Mouse (Mus musculus): ENCODE measurements around the gene Vmn2r104.

Vmn2r104 gene

DNA sequence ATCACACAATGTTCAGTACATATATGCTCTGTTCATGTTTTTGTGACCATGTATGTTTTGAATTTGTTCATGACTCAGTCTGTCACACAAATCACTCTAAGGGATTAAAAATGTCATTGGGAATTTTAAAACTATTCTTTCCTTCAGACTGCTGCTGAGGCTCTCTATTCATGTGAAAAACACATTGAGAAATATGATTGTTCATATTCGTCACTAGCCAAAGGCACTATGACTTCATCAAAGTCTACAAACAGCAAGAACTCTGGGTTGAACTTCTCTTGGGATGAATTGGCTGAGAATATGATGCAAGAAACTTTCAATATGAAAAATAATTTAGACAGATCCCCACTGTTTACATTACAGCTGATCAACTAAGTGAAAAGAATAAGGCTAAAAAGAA, at the start of gene Vmn2r104:
Vmn2r104 (minus strand) TSS at position 101 of the 400 bp plus-strand sequence.
- no peak for DNase-seq

DNA sequence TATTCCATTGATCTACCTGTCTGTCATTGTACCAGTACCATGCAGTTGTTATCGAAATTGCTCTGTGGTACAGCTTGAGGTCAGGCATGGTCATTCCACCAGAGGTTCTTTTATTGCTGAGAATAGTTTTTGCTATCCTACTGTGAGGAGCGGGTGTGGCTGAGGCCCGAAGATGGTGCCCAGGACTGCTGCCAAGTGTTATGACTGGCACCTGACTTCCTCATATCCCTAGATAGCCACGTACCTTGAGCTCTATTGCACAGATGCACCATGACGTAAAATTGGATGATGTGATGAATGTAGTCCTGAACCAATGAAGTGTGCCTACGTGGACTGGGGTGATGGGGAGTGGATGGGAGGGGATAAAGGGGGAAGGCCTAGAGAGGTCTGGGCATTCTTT, 26.0 kb upstream of the Vmn2r104 start:
- DNase-seq: no peak

DNA sequence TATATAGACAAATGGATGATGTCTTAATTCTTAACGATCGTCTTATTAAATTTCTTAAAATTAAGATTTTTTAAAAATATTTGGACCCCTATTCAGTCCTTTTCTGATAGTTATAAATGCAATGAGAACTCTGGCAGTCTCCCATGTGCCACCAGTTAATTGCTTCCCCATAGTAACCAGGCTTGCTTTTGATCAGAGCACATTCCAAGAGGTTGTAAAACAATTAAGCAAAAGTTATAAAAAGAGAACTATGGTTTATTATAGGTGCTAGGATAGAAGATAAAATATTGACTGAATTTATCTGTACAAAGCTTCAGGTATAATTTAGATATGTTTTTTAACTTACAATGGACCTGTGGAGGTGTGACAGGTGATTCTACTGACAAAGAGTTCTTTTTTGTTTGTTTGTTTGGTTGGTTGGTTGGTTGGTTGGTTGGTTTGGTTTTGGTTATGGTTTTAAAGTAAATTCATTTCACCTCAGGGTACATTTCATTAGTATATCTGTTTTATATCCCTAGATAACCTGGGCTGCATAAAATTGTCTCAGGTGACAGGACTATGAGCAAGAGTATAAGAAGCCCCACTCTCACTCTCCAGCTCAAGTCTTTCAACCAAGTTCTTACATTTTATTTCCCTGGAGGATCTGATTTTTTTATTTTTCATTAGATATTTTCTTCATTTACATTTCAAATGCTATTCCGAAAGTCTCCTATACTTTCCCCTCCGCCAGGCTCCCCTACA, 23.7 kb upstream of the Vmn2r104 start:
- DNase-seq: no peak
